Mouse (Mus musculus) naive thymus-derived CD4-positive, alpha-beta T cell, adult 2 months (primary cell): ENCODE data around the gene Mall.

Experiments
- DNase-seq: peaks from one replicate; pipeline ENCODE4 v3.0.0-alpha.2; 2011; ENCODE audit warnings: low read depth

Mall gene

DNA sequence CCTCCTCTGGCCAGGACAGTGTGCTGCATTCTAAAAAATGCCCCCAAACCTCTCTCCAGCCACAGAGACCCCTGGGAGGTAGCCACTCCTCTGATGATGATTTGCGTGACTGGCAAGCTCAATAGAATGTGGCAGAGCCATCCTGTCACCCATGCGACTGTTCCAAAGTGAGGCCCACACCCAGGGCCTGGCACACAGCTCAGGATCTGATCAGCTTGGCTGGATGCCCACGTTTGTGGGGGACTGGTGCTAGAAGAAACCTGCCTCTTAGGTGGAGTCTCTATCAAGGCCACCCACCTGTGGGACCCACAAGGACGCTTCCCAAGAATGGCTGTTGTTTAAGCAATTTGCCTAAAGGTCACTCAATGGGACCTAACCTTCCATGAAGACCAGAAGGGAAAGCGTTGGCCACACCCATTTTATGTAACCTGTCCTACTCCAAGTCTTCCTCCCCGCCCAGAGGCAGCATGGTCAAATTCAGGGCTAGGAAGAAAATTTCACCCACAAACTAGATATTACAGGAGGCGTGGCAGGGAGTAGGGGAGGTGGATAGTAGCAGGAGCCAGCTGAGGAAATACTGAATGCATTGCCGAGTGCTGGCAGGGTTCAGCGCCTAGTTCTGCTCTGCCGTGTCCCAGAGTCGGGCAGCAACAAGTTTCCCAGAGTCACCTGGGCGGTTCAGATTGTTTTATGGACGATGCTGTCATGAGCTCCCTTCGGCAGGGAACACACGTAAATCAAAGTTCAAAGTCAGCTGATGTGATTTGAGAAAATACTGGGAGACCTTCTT lies 876 bp downstream of the Mall start:
- no peak for DNase-seq

DNA sequence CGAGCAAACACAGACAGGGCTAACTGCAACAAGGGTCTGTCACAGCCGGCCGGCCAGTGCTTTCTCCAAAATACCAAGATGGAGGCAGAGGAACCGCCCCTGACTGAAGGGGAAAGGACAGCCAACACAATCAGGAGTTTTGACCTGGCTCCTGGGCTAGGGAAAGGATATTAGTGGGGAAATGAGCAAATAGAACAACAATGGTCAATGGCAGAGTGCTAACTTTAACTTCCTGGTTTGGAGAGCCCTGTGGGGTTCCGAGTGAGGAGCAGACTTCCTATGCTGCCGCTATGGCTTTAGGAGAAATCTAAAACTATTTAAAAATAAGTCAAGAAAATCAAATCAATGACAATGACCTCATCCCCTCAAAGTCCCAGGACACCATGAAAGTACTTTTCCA lies 1.6 kb downstream of the Mall start:
- DNase-seq = no peak

DNA sequence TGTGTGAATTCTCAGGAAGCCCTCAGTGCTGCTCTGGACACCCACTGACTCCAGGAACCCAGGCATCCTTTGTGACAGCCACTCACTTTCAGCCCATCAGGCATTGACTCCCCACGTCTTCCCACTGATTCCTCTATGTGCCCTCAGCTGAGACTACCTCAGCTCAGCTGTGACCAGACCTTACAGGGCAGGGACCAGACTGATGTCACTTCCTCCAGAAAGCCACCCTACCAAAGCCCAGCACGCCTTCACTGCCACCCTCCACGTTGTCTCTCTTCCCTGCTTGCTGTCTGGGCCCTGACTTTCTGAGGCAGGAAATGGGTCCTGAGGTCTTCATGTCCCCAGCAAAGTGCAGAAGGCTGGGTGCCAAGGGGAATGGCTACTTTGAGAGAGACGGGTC lies 6.5 kb downstream of the Mall start:
- no peak for DNase-seq

DNA sequence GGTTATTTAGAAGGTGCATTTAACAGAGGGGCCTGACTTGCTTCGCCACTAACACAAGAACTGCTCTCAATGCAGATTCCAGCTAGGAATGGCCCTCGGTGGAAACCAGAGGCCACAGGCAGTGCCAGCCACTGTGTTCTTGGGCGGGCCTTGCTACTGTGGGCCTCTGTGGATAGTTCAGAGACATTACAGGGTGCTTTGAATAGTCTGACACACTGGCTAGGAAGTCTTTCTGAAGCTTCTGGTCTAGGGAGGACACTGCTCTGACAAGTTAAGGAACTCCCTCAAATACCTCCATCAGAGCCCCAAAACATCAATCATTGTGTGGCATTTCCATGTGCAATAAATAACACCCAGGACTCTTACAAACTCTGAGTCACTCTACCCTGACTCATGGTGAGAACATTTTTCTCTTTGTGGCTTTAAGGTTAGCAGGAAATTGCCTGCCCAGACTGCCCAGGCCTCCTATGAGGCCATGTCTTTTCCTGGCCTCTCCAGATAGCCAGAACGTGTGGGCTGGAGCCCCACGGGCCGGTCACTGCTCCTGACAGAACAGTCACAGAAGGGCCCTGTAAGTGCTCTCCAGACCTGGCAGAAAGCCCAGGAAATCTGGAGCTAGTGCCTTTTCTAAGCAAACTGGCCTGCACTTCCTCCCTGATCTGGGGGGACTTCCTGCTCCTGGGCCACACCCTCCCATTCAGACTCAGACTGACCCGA lies 7.4 kb downstream of the Mall start:
- no peak for DNase-seq

DNA sequence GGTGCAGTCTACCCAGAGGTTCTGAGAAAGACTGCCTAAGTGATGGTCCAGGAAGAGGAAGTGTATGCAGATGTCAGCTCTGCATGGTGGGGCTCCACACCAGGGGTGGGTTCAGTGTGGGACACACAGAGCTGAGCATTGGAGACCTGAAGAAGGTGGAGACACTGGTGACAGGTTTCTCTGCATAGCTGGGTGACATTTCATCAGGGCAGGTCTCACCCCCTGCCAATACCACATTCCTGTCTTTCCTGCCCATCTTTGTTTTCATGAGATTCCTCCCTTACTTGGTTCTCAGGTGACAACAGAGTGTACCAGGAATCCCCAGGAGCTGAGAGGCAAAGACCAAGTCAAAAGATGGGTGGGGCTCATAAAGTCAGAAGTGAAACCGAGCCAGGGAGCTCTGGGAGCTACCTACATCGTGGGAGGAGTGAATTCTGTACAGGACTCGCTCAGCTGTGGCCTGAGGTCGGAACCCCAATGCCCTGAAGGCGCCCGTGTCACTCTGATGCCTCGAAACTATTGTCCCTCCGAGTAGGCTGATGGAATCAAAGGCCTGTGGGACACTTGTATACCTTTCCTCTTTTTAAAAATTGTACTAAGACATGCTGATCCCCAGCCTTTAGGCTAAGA lies 10.8 kb downstream of the Mall start:
- no peak for DNase-seq

DNA sequence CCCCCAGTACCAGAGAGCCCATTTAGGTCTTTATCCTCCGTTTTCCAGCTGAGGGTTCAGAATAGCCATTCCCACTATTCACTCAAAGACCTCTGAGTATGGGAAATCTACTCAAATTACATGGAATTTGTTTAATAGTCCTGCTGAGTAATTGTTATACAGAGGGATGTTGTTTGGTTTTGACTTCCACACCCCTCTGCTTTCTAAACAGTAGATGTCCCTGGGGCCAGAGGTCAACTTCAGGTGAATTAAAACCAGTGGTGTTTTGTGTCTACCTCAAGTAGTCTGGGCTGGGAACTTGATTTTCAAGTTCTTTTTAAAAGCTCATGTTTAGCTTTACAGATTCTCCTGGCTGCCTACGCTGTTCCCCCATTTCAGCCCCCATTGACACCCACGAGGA lies 15.0 kb downstream of the Mall start:
- no peak for DNase-seq

DNA sequence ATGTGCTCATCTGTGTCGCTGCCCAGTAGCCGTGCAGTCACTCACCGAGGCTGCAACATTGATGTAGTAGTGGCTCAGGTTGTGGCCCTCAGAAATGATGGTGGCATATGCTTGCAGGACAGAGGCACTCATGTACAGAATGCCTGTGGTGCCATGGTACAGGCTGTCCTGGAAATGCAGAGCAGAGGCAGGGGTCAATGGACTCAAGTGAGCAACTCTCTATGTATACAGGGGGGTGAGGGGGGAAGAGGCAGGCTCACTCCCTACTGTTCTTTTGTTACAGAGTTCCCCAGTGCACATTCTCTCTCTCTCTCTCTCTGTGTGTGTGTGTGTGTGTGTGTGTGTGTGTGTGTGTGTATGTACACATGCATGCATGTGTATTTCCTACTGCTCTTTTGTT lies 20.9 kb downstream of the Mall start:
- no peak for DNase-seq

DNA sequence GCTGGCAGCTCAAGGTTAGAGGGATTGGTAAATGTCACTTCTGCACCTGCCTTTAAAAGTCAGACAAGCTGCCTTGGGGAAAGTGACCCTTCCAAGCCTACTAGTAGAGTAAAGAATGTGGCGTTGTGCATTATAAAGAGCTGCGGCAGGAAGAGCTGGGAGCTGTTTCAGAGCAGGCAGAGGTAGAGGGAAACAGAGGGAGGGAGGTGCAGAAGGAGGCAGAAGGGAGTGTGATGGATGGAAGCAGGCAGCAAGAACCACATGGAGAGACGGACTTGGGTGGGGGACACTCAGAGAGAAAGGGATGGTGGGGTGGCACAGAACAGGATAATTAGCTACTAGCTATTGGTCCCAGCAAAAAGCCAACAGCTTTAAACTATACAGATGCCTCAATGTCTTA lies 21.7 kb downstream of the Mall start:
- no peak for DNase-seq

DNA sequence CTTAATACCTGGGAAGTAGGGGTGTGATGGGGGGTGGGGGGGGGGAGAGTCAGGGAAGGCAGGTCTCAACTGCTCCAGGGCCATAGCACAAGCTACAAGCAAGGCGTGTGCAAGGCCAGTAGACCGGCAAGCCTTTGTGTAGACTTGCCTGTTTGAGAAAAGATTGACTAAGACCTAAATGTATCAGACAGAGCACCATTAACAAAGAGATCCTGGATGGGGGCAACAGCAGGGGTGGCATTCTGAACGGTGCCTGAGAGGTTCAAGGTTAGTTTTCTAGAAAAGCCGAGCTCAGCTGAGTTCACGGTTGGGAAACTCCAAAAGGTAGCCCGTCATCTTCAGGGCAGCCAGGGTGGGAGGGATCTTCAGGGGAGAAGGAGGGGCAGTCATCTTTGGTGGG lies 24.5 kb downstream of the Mall start:
- DNase-seq = no peak

DNA sequence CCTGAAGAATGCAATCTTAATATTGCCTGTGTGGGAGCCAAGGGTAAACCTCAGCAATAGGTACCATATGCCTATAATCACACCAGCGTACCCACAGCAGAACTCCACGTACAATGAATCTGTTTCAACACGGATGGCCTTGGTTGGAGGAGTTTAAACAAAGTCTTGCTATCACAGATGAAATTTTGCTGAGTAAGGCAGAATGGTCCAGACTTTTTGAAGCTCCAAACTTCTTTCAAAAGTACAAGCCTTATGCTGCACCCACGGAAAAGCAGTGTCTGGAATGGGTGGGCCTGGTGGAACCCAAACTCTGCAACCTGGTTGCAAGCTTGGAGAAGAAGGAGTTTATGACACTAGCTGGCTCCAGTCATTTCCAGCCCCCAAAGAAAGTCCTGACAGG lies 40.5 kb downstream of the Mall start:
- no peak for DNase-seq

DNA sequence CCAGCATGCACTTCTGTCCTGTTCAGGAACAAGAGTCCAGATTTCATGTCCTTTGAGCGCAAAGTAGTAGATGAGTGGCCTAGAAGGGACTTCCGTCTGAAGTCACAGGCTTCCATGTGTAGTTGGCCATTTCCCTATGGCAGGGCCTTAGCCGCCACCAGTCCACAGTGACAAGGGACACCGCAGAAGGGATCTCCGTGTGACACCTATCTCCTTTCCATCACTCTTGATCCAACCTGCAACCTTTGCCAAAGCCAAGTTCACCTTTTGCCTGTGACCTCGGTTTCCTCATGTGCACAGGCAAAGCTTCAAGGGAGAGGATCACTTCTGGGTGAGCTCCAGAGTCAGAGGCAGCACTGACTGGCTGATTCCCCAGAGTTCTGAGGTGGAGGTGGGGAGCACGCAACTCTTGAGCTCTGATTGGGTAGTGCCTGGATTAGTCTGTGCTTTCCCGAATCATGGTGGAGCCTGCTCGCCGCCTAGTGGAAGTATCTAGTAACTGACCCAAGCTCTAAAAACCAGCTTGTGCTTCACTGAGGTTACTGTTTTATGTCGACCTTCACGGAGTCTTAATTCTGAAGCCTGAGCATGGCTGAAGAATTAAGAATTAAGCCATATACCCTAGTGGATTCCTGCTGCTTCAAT lies 45.9 kb downstream of the Mall start:
- peak; percentile 67 for DNase-seq

DNA sequence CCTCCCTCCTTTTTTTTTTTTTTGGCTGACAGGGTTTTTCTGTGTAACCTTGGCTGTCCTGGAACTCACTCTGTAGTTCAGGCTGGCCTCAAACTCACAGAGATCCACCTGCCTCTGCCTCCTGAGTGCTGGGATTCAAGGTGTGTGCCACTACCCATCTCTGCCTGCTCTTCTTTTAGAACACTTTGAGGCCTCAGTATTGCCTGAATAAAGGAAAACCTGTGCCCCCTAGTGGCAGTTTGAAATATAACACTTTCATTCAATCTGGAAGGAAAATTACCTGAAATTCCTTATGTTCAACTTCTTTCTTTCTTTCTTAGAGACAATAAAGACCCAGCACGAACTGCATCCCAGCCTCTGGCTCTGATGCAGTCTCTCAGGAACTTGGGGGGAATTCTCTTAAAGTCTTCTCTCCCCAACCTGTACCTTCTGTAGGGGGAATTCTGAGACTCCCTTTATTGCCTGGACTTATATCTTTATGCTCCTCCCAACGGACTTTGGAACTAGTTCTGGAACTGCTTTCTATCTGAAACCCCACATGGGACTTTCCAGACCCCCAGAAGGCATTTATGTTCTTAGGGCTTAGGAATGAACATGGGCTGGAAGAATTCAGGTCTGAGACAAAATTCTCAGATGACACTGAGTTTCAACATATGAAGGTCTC lies 61.8 kb downstream of the Mall start:
- peak; percentile 75 for DNase-seq

DNA sequence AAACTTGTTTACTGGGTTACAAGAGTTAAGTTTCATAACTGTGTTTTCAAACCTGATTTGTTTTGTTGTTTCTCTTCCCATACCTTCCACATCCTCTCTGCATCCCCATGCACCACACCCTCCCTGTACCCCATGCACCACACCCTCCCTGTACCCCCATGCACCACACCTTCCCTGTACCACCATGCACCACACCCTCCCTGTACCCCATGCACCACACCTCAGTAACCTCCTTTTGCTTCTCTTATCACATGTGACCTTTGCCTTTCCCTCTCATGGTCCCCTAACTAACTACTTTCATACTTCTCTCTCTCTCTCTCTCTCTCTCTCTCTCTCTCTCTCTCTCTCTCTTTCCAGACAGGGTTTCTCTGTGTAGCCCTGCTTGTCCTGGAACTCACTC lies 62.7 kb downstream of the Mall start:
- DNase-seq = no peak

DNA sequence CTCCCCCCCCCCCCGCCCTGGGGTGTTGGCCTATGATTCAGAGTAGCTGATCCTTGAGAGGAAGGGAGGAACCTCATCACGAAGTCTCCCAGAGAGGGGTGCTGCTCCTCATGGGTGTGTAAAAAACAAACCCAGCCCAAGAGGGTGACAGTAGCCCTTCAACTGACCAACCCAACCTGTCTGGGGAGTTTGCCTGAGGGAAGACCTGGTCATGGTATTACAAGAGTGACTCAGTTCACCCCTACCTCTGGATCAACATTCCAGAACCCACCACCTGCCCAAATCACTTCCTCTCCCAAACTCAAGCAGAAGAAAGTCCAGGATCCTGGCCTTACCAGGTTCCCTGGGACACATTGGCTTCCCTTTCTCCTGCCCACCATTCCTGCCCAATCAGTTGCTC lies 67.0 kb downstream of the Mall start:
- DNase-seq = no peak

DNA sequence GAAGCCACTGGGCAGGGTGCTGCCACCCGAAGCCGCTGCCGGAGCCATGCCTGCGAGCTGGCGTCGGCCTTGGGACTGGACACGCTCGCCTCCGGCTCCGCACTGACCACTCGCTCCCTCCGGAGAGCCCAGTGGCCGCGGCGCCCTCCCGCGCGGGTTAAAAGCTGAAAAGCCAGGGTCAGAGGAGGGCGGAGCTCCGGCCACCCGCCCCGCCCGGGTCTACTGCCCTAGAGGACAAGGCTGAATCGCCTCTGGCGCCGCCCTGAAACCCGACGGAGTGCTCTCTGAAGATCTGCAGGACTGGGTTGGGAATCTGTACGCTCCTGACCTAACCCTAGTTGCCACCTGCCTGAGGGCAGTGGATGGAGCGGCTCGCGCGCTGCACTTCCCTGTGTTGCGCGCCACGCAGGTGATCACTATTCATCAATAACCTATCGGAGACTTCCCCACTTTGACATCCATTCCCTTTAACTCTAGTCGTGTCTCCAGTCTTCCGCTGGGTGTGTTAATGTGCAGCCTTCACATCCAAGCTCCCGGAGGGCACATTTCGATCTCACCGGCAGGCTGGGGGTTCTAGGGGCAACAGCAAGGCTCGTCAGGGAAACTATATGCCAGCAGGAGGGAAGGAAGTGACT lies 73.5 kb downstream of the Mall start, which contains the start of gene Mal:
Gene Mal, minus strand, starts transcription at position 610 of the 635 bp plus-strand sequence.
- no peak for DNase-seq

DNA sequence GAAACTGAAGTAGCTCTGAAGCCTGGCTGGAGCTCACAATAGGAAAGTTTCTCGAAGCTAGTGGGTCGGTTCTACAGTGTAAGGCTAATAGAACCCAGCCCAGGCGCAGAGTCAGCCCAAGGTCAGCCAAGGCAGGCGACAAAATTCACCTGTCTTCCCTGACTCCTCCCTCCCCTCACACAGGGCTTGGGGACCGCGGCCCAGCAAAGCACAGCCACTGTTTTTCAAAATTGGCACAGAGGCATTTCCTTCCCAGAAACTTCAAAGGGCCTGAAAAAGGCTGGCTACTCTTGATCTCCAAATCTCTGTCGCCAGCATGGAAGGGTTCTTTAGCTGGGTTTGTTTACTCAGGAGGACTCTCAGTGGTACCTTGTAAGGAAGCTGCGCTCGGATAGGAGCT lies 74.3 kb downstream of the Mall start:
- no peak for DNase-seq

DNA sequence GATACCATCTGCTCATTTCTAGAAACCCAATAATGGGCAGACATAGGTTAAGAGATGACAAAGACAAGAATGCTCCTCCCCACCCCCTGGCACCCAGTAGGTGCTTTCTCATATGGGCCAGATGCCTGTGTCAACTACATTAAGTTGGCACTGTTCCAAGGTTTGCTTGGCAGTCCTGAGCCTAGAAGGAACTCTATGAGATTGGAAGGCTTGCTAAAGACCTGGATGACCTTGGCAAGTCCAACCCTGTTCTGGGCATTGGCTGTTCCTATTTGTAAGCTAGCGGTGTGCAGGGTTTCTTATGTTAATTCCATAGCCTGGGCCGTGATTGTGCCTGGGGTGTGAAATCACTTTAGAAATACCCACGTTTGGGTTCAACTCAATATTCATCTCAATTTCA lies 74.9 kb downstream of the Mall start:
- DNase-seq = no peak
